Mouse (Mus musculus) myocyte (in vitro differentiated cells): ENCODE measurements around the gene Srms. TPM values are rescaled to one million over a fixed set of nuclear protein-coding genes. Genes with fewer than 3 reads are reported as not detected.

Experiments
- H3K27me3 ChIP-seq: one replicate; pipeline ENCODE4 v1.6.1; 2011; ENCODE audit not compliant: control insufficient read depth, insufficient read depth, insufficient read length
- H3K36me3 ChIP-seq: one replicate; pipeline ENCODE4 v1.6.1; 2011; ENCODE audit not compliant: control insufficient read depth, insufficient read depth
- H3K4me2 ChIP-seq: one replicate; pipeline ENCODE4 v1.6.1; 2011; ENCODE audit warnings: low read depth, control low read depth
- H3K4me3 ChIP-seq: one replicate; pipeline ENCODE4 v1.5.1; 2011; ENCODE audit warnings: mild to moderate bottlenecking, control low read depth, moderate library complexity
- H3K79me2 ChIP-seq: one replicate; pipeline ENCODE4 v1.6.1; 2011; ENCODE audit not compliant: control insufficient read depth, insufficient read depth
- H3ac ChIP-seq: one replicate; pipeline ENCODE4 v1.6.1; 2011; ENCODE audit not compliant: control insufficient read depth, insufficient read length
- CEBPB ChIP-seq: IDR thresholded peaks from 2 replicates; pipeline ENCODE4 v1.6.1; 2011; ENCODE audit warnings: mild to moderate bottlenecking, moderate library complexity; ENCODE audit not compliant: poor library complexity, insufficient read depth, severe bottlenecking
- E2F4 ChIP-seq: IDR thresholded peaks from one replicate; pipeline ENCODE4 v1.6.1; 2011; ENCODE audit warnings: mild to moderate bottlenecking, control low read depth, moderate library complexity; ENCODE audit not compliant: insufficient read depth
- MAX ChIP-seq: IDR thresholded peaks from one replicate; pipeline ENCODE4 v1.6.1; 2011; ENCODE audit warnings: low read depth, mild to moderate bottlenecking, control low read depth
- MYOD1 ChIP-seq, 3 experiments: IDR thresholded peaks; one replicate each; pipeline ENCODE4 v1.6.1; 2011; ENCODE audit warnings: control low read depth in 2 of 3, low read depth in 2 of 3, mild to moderate bottlenecking in 2 of 3, moderate library complexity in 1 of 3; ENCODE audit not compliant: insufficient read length in 2 of 3, control insufficient read depth in 1 of 3
- MYOG ChIP-seq, 3 experiments: IDR thresholded peaks; one replicate each; pipeline ENCODE4 v1.6.1; 2011; ENCODE audit warnings: control low read depth in 2 of 3, low read depth in 2 of 3, mild to moderate bottlenecking in 2 of 3; ENCODE audit not compliant: insufficient read length in 2 of 3, control insufficient read depth in 1 of 3, insufficient read depth in 1 of 3
- POLR2A ChIP-seq: IDR thresholded peaks from one replicate; pipeline ENCODE4 v1.6.1; 2011; ENCODE audit warnings: low read depth, mild to moderate bottlenecking, control low read depth, moderate library complexity; ENCODE audit not compliant: insufficient read length
- POLR2AphosphoS2 ChIP-seq: IDR thresholded peaks from one replicate; pipeline ENCODE4 v1.6.1; 2011; ENCODE audit warnings: low read depth, control low read depth; ENCODE audit not compliant: insufficient read length
- REST ChIP-seq: IDR thresholded peaks from one replicate; pipeline ENCODE4 v1.6.1; 2011; ENCODE audit warnings: mild to moderate bottlenecking, control low read depth, moderate library complexity; ENCODE audit not compliant: insufficient read depth, insufficient read length
- SRF ChIP-seq: IDR thresholded peaks from one replicate; pipeline ENCODE4 v1.6.1; 2011; ENCODE audit warnings: low read depth; ENCODE audit not compliant: control insufficient read depth, insufficient read length
- TCF12 ChIP-seq: IDR thresholded peaks from one replicate; pipeline ENCODE4 v1.6.1; 2011; ENCODE audit warnings: mild to moderate bottlenecking, control low read depth; ENCODE audit not compliant: poor library complexity, insufficient read depth, severe bottlenecking
- TCF3 ChIP-seq: IDR thresholded peaks from one replicate; pipeline ENCODE4 v1.6.1; 2011; ENCODE audit warnings: low read depth, control low read depth; ENCODE audit not compliant: insufficient read length
- USF1 ChIP-seq: IDR thresholded peaks from one replicate; pipeline ENCODE4 v1.6.1; 2011; ENCODE audit warnings: low read depth, mild to moderate bottlenecking, control low read depth, moderate library complexity
- polyA plus RNA-seq: library from polyadenylated mRNA; unstranded; fragments of >200 nt; fragmentation: generic; extraction: Trizol; gene quantifications from one replicate; pipeline ENCODE4 v1.2.1, GENCODE M21; 2012; ENCODE audit warnings: missing spikeins

The Srms gene
- polyA plus RNA-seq, 1 experiment, result not detected

DNA sequence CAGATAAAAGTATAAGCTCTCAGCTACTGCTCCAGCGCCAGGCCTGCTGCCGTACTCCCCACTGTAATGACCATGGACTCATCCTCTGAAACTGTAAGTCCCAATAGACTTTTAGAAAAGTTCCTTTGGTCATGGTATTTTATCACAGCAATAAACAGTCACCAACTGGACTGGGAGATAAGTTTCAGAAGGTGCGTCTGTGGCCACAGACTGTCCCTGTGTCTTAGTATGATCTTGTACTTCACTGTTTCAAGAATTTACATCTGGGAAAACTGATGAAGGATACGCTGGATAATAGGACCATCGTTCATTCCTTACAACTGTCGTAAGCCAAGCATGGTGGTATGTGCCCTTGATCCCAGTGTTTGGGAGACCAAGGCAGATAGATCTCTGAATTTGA lies 3.1 kb upstream of the Srms start:
- peaks cover 42% of the 10 kb centered on the region for H3K27me3 ChIP-seq
- no peak overlapping the region for H3K4me2 ChIP-seq
- H3ac ChIP-seq, result no peak overlapping the region
- no peaks in the 10 kb centered on the region for H3K36me3 ChIP-seq
- H3K4me3 ChIP-seq, result no peak overlapping the region
- TF ChIP-seq TCF3, result no peak
- no peak for TF ChIP-seq CEBPB
- TF ChIP-seq USF1, result no peak
- no peak for TF ChIP-seq MAX
- TF ChIP-seq MYOD1 (IDR thresholded peaks at IDR 0.05; ENCODE audit: control insufficient read depth in 1 of 3, insufficient read length in 2 of 3, low read depth in 2 of 3), result no peak
- TF ChIP-seq MYOG (IDR thresholded peaks at IDR 0.05; ENCODE audit: control insufficient read depth in 1 of 3, insufficient read depth in 1 of 3, insufficient read length in 2 of 3, low read depth in 2 of 3), result no peak
- TF ChIP-seq REST, result no peak
- no peak for TF ChIP-seq TCF12
- TF ChIP-seq E2F4, result no peak
- no peak for TF ChIP-seq POLR2A
- no peak for TF ChIP-seq SRF
- no peak for TF ChIP-seq POLR2AphosphoS2
- no peaks in the 10 kb centered on the region for H3K79me2 ChIP-seq

DNA sequence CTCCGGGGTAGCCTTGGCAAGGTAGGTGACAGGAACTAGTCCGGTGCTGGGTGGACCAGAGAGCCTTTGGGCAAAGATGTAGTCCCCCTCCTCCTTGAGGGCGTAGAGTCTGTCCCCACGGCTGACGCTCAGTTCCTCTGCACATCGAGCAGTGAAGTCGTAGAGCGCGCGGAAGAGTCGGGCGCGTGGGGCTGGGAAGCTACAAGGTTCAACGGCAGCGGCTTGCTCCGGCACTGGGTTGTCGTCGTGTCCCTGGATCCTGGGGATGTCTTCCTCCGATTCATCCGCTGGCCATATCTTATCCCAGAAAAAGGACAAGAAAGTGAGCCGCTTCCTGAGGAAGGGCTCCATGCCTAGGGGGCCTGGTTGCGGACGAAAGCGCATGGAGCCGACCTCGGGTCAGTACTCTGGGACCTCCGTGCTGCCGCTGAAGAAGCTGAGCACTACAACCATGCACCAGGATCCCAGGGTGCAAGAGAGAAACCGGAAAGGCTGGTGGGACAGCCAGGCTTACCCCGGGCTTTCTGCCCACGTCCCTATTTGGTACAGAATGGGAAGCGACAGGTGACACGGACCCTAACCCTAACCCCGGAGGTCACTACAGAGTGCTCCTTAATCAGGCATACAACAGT lies 480 bp downstream of the Srms start:
- peaks cover 67% of the 10 kb centered on the region for H3K27me3 ChIP-seq
- no peaks in the 10 kb centered on the region for H3K36me3 ChIP-seq
- no peaks in the 10 kb centered on the region for H3K79me2 ChIP-seq
- no peak overlapping the region for H3K4me3 ChIP-seq
- H3K4me2 ChIP-seq, result no peak overlapping the region
- H3ac ChIP-seq, result no peak overlapping the region
- no peak for TF ChIP-seq POLR2AphosphoS2
- no peak for TF ChIP-seq SRF
- no peak for TF ChIP-seq TCF12
- TF ChIP-seq CEBPB, result no peak
- no peak for TF ChIP-seq MYOD1 (IDR thresholded peaks at IDR 0.05; ENCODE audit: control insufficient read depth in 1 of 3, insufficient read length in 2 of 3, low read depth in 2 of 3)
- no peak for TF ChIP-seq POLR2A
- no peak for TF ChIP-seq MYOG (IDR thresholded peaks at IDR 0.05; ENCODE audit: control insufficient read depth in 1 of 3, insufficient read depth in 1 of 3, insufficient read length in 2 of 3, low read depth in 2 of 3)
- no peak for TF ChIP-seq E2F4
- TF ChIP-seq MAX, result no peak
- no peak for TF ChIP-seq USF1
- no peak for TF ChIP-seq REST
- no peak for TF ChIP-seq TCF3

DNA sequence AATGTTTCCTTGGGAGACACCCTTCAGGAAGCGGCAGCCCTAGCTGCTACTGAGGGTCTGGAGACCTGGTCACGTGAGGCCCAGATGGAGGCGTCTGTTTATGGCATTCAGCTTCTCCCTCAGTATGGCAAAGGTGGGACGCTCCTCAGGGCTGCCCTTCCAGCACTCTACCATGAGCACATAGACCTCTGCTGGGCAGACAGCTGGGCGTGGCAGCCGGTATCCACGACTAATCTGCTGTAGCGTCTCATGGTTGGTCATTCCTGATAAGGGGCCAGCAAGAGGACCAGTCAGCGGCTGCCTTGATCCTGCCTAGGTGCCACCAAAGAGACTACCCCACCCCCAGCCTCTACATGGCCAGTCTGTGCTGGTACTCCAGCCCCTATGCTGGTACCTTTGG lies 6.9 kb downstream of the Srms start:
- TF ChIP-seq TCF12, result no peak
- TF ChIP-seq POLR2A, result no peak
- TF ChIP-seq CEBPB, result no peak
- no peak for TF ChIP-seq REST
- TF ChIP-seq MYOG (IDR thresholded peaks at IDR 0.05; ENCODE audit: control insufficient read depth in 1 of 3, insufficient read depth in 1 of 3, insufficient read length in 2 of 3, low read depth in 2 of 3), result no peak
- no peak for TF ChIP-seq MAX
- TF ChIP-seq E2F4, result no peak
- TF ChIP-seq USF1, result no peak
- Histone ChIP-seq H3K4me2 (no peak overlapping the region), H3K27me3 (peaks cover 63% of the 10 kb centered on the region), H3ac (no peak overlapping the region), H3K4me3 (no peak overlapping the region), H3K79me2 (no peaks in the 10 kb centered on the region), H3K36me3 (no peaks in the 10 kb centered on the region)

DNA sequence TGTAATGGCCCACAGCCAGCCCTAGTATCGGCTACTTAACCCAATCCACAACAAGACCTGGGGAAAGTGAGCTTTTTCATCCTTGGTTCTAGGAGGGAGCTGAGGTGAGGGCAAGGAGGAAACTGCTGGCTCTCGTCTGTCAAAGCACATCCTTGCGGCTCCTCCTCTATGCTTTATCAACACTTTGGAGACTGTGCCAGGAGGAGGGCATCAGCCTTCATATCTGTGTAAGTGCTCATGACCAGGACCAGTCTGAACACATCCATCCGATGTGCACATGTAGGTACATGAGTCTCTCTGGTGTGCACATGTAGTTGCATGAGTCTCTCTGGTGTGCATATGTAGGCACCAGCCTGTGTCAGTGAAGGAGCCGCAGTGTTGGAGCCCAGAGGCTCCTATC lies 7.3 kb downstream of the Srms start:
- Histone ChIP-seq H3K4me3 (no peak overlapping the region), H3ac (no peak overlapping the region), H3K36me3 (no peaks in the 10 kb centered on the region), H3K27me3 (peaks cover 63% of the 10 kb centered on the region), H3K4me2 (no peak overlapping the region), H3K79me2 (no peaks in the 10 kb centered on the region)
- no peak for TF ChIP-seq SRF
- no peak for TF ChIP-seq TCF3
- TF ChIP-seq USF1, result no peak
- TF ChIP-seq E2F4, result no peak
- TF ChIP-seq MAX, result no peak
- no peak for TF ChIP-seq POLR2A
- TF ChIP-seq POLR2AphosphoS2, result no peak
- no peak for TF ChIP-seq MYOG (IDR thresholded peaks at IDR 0.05; ENCODE audit: control insufficient read depth in 1 of 3, insufficient read depth in 1 of 3, insufficient read length in 2 of 3, low read depth in 2 of 3)
- no peak for TF ChIP-seq REST
- TF ChIP-seq TCF12, result no peak
- TF ChIP-seq CEBPB, result no peak
- no peak for TF ChIP-seq MYOD1 (IDR thresholded peaks at IDR 0.05; ENCODE audit: control insufficient read depth in 1 of 3, insufficient read length in 2 of 3, low read depth in 2 of 3)

DNA sequence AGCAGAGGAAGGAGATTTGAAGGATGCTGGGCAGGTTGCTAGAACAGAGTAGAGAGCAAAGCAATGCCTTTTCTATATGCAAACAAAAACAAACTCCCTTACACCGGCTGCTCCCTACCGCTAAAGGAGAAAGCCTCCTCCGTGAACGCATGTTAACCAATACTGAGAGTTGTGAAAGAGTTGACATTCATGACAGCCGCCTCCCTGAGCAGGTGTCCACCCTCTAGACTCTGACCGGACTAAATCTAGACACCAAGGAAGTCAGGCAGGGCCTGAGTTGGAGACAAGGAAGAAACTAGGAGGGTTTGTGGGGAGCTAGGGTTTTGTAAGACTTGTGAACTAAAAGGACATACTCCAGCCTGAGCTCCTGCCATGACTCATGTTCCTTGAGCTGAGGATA lies 10.1 kb downstream of the Srms start:
- Histone ChIP-seq H3K4me3 (no peak overlapping the region), H3ac (no peak overlapping the region), H3K27me3 (peaks cover 64% of the 10 kb centered on the region), H3K36me3 (no peaks in the 10 kb centered on the region), H3K4me2 (no peak overlapping the region), H3K79me2 (no peaks in the 10 kb centered on the region)
- TF ChIP-seq CEBPB (no peak), POLR2AphosphoS2 (no peak), E2F4 (no peak), POLR2A (no peak), SRF (no peak), REST (no peak), MYOG (IDR thresholded peaks at IDR 0.05; ENCODE audit: control insufficient read depth in 1 of 3, insufficient read depth in 1 of 3, insufficient read length in 2 of 3, low read depth in 2 of 3) (no peak), TCF3 (no peak), USF1 (no peak), TCF12 (no peak), MYOD1 (IDR thresholded peaks at IDR 0.05; ENCODE audit: control insufficient read depth in 1 of 3, insufficient read length in 2 of 3, low read depth in 2 of 3) (no peak), MAX (no peak)
